Mouse (Mus musculus) kidney, postnatal 0 days (tissue): ENCODE results near the gene Lipc. TPM values are rescaled to one million over a fixed set of nuclear protein-coding genes. Genes with fewer than 3 reads are reported as not detected.

Source experiments
- ATAC-seq: fragments of 200-750 bp; cut with Nextera tagmentation; replicated peaks from 2 replicates; pipeline ENCODE4 v1.8.0; 2017; ENCODE audit warnings: low read depth, moderate number of reproducible peaks, moderate TSS enrichment, moderate library complexity; ENCODE audit not compliant: low FRiP score
- DNase-seq: peaks from one replicate; pipeline ENCODE4 v3.0.0-alpha.2; 2016; ENCODE audit warnings: low spot score
- H3K27ac ChIP-seq: fragments of 300-500 bp; sonication (generic); 2 replicates; pipeline ENCODE4 v1.5.1; 2014; ENCODE audit warnings: mild to moderate bottlenecking
- H3K27me3 ChIP-seq: fragments of 300-500 bp; sonication (generic); 2 replicates; pipeline ENCODE4 v1.6.1; 2014; ENCODE audit warnings: low read length, mixed read lengths; ENCODE audit not compliant: insufficient read depth
- H3K36me3 ChIP-seq: fragments of 300-500 bp; sonication (generic); 2 replicates; pipeline ENCODE4 v1.6.1; 2014; ENCODE audit warnings: low read length, mixed read lengths; ENCODE audit not compliant: insufficient read depth
- H3K4me1 ChIP-seq: fragments of 300-500 bp; sonication (generic); replicated peaks from 2 replicates; pipeline ENCODE4 v1.6.1; 2014; ENCODE audit warnings: antibody characterized with exemption, low read length, mixed read lengths; ENCODE audit not compliant: insufficient read depth
- H3K4me2 ChIP-seq: fragments of 300-500 bp; sonication (generic); 2 replicates; pipeline ENCODE4 v1.6.1; 2014; ENCODE audit warnings: mild to moderate bottlenecking, low read length, moderate library complexity, mixed read lengths
- H3K4me3 ChIP-seq: fragments of 300-500 bp; sonication (generic); replicated peaks from 2 replicates; pipeline ENCODE4 v1.5.1; 2014; ENCODE audit warnings: low read depth, low read length
- H3K9ac ChIP-seq: fragments of 300-500 bp; sonication (generic); 2 replicates; pipeline ENCODE4 v1.6.1; 2014; ENCODE audit warnings: low read depth, low read length
- H3K9me3 ChIP-seq: fragments of 300-500 bp; sonication (generic); replicated peaks from 2 replicates; pipeline ENCODE4 v1.6.1; 2016; ENCODE audit warnings: low read length, inconsistent platforms, mixed read lengths
- CTCF ChIP-seq: IDR thresholded peaks from 2 replicates; pipeline ENCODE4 v1.5.1; 2016; ENCODE audit warnings: antibody characterized with exemption, low read depth, mild to moderate bottlenecking, moderate library complexity
- WGBS: fragments of 180-500 bp; shearing (Covaris S2); extraction: QIAGEN DNeasy Blood & Tissue Kit; methylation state at CpG from one replicate; pipeline ENCODE4 v1.1.7; 2014; 5-methylcytosine and 5-hydroxymethylcytosine counted together
- polyA plus RNA-seq: library from polyadenylated mRNA; unstranded; fragments of >200 nt; fragmentation: Nextera tagmentation; extraction: Ambion mirVana; gene quantifications from 2 replicates; pipeline ENCODE4 v1.2.1, GENCODE M21; 2015

Gene Lipc
- polyA plus RNA-seq, 1 experiment from 2014 or later, result 0.46 TPM

GRCm38 (mm10) chr9:70981721-70982120 is 29.7 kb upstream of the Lipc start:
- DNase-seq, result no peak
- Histone ChIP-seq H3K4me3 (no peak overlapping the region), H3K4me2 (no peak overlapping the region), H3K27me3 (no peaks in the 10 kb centered on the region), H3K4me1 (no peaks in the 10 kb centered on the region), H3K27ac (no peak overlapping the region), H3K9ac (no peak overlapping the region), H3K9me3 (no peaks in the 10 kb centered on the region), H3K36me3 (no peaks in the 10 kb centered on the region)
- no peak for TF ChIP-seq CTCF
- no peak for ATAC-seq
- 88% methylated on average over 1 of the region's 1 CpGs for WGBS

GRCm38 (mm10) chr9:70979641-70980040 is 27.6 kb upstream of the Lipc start:
- no peaks in the 10 kb centered on the region for H3K36me3 ChIP-seq
- H3K4me1 ChIP-seq, result no peaks in the 10 kb centered on the region
- H3K27me3 ChIP-seq, result no peaks in the 10 kb centered on the region
- 89% methylated on average over 2 of the region's 2 CpGs for WGBS
- DNase-seq (no peak), ATAC-seq (no peak)
- H3K4me2 ChIP-seq, result no peak overlapping the region
- no peak overlapping the region for H3K27ac ChIP-seq
- H3K9me3 ChIP-seq, result no peaks in the 10 kb centered on the region
- no peak overlapping the region for H3K4me3 ChIP-seq
- no peak for TF ChIP-seq CTCF
- no peak overlapping the region for H3K9ac ChIP-seq

- DNase-seq (no peak), ATAC-seq (no peak)
- Histone ChIP-seq H3K9ac (no peak overlapping the region), H3K36me3 (no peaks in the 10 kb centered on the region), H3K27ac (no peak overlapping the region), H3K9me3 (no peaks in the 10 kb centered on the region), H3K4me1 (no peaks in the 10 kb centered on the region), H3K27me3 (no peaks in the 10 kb centered on the region), H3K4me2 (no peak overlapping the region), H3K4me3 (no peak overlapping the region)
- no peak for TF ChIP-seq CTCF
- WGBS, result 80% methylated on average over 5 of the region's 5 CpGs
Measured at GRCm38 (mm10) chr9:70979171-70979570, 27.1 kb upstream of the Lipc start.

- no peak for TF ChIP-seq CTCF
- Histone ChIP-seq H3K9ac (no peak overlapping the region), H3K27ac (no peak overlapping the region), H3K4me1 (no peaks in the 10 kb centered on the region), H3K9me3 (no peaks in the 10 kb centered on the region), H3K27me3 (no peaks in the 10 kb centered on the region), H3K4me2 (no peak overlapping the region), H3K36me3 (no peaks in the 10 kb centered on the region), H3K4me3 (no peak overlapping the region)
- DNase-seq, result peak; percentile 77
- no peak for ATAC-seq
- 58% methylated on average over 1 of the region's 1 CpGs for WGBS
Measured at GRCm38 (mm10) chr9:70977392-70977791, 25.4 kb upstream of the Lipc start.

GRCm38 (mm10) chr9:70975921-70976320 is 23.9 kb upstream of the Lipc start:
- DNase-seq (no peak), ATAC-seq (no peak)

GRCm38 (mm10) chr9:70973286-70973685 is 21.3 kb upstream of the Lipc start:
- Histone ChIP-seq H3K36me3 (no peaks in the 10 kb centered on the region), H3K27ac (no peak overlapping the region), H3K9me3 (no peaks in the 10 kb centered on the region), H3K4me3 (no peak overlapping the region), H3K27me3 (no peaks in the 10 kb centered on the region), H3K4me1 (no peaks in the 10 kb centered on the region), H3K4me2 (no peak overlapping the region), H3K9ac (no peak overlapping the region)
- DNase-seq (peak; percentile 19), ATAC-seq (no peak)
- TF ChIP-seq CTCF, result no peak

More at GRCm38 (mm10) chr9:70975921-70976320, 23.9 kb upstream of the Lipc start:
- H3K9me3 ChIP-seq, result no peaks in the 10 kb centered on the region
- no peak overlapping the region for H3K9ac ChIP-seq
- no peaks in the 10 kb centered on the region for H3K27me3 ChIP-seq
- TF ChIP-seq CTCF, result no peak
- H3K4me3 ChIP-seq, result no peak overlapping the region
- H3K27ac ChIP-seq, result no peak overlapping the region
- no peaks in the 10 kb centered on the region for H3K4me1 ChIP-seq
- 95% methylated on average over 2 of the region's 2 CpGs for WGBS
- no peaks in the 10 kb centered on the region for H3K36me3 ChIP-seq
- no peak overlapping the region for H3K4me2 ChIP-seq

GRCm38 (mm10) chr9:70969244-70969643 is 17.2 kb upstream of the Lipc start:
- no peak for ATAC-seq
- Histone ChIP-seq H3K27me3 (no peaks in the 10 kb centered on the region), H3K4me3 (no peak overlapping the region), H3K36me3 (no peaks in the 10 kb centered on the region), H3K27ac (no peak overlapping the region), H3K9ac (no peak overlapping the region), H3K9me3 (no peaks in the 10 kb centered on the region), H3K4me1 (no peaks in the 10 kb centered on the region), H3K4me2 (no peak overlapping the region)
- no peak for DNase-seq
- no peak for TF ChIP-seq CTCF
- WGBS, result 80% methylated on average over 3 of the region's 3 CpGs
